Mouse (Mus musculus) liver, postnatal 0 days (tissue): Measurements from ENCODE around the gene Actr5.

ENCODE experiments used
- CTCF ChIP-seq: sonication (generic); IDR thresholded peaks from 2 replicates; pipeline ENCODE4 v1.5.1; 2016; ENCODE audit warnings: antibody characterized with exemption, low read depth
- EP300 ChIP-seq: IDR thresholded peaks from 2 replicates; pipeline ENCODE4 v1.6.1; 2016; ENCODE audit warnings: antibody characterized with exemption, low read depth, mild to moderate bottlenecking

DNA sequence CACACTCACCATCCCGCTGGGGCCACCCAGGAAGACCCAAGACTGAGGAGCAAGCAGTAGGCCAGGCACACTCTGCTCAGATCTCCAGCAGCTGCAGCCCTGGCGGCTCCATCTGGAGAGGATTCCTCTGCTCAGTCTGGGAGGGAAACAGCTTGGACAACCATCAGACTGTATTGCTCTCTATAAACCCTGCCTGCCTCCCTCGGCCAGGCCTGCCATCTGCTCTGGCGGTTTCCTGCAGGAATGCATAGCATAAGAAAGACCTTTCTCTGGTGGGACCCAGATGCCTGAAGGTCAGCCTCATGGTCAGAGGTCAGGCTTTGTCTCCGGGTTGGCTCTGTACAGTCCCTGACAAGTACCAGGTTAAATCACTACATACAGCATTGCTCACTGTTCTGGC, 33.4 kb upstream of the Actr5 start:
- TF ChIP-seq CTCF (no peak), EP300 (no peak)
